Mouse (Mus musculus) embryonic facial prominence, embryonic 11.5 days (tissue): Measurements from ENCODE around the gene Tbx2. TPM values are rescaled to one million over a fixed set of nuclear protein-coding genes. Genes with fewer than 3 reads are reported as not detected.

ENCODE experiments used
- polyA plus RNA-seq: library from polyadenylated mRNA; unstranded; fragments of >200 nt; fragmentation: Nextera tagmentation; extraction: Ambion mirVana; gene quantifications from 2 replicates; pipeline ENCODE4 v1.2.1, GENCODE M21; 2014

Gene Tbx2
- polyA plus RNA-seq, 1 experiment from 2014 or later: 25.9 TPM

Other genes with a start within 250 kb of the Tbx2 start
- gene Gm11444, start 17.8 kb downstream of the Tbx2 start, polyA plus RNA-seq: not detected in 2 replicates
- gene Tbx4, start 53.9 kb downstream of the Tbx2 start, polyA plus RNA-seq: 0.65 and 1.5 TPM in 2 replicates